Mouse (Mus musculus) gastrocnemius, postnatal 25 days (tissue): ENCODE results near the gene Pomgnt1. TPM values are rescaled to one million over a fixed set of nuclear protein-coding genes. Genes with fewer than 3 reads are reported as not detected.

Experiments used
- DNase-seq: peaks from one replicate; pipeline ENCODE4 v3.0.0; 2022
- long read RNA-seq, 2 experiments: library from polyadenylated mRNA; stranded (forward); transcript quantifications; one replicate each; pipeline ENCODE4 v2.0.0; 2021
- total RNA-seq, 2 experiments: library from RNA; stranded (reverse); gene quantifications; 1 replicate in 1 of 2; 2 replicates in 1 of 2; pipeline ENCODE4 v1.2.3; 2021

Gene Pomgnt1
- 10 to 100 TPM; 48.1 to 48.2 TPM for total RNA-seq
- long read RNA-seq, experiment 1, transcript Pomgnt1-203 (22 exons, 2,719 nt): major isoform, 80 of 103 reads
- long read RNA-seq, experiment 1, partial matches to known transcripts: 14 of 103 reads
- long read RNA-seq, experiment 1, other reads (novel, unspliced or antisense): 8 of 103 reads
- long read RNA-seq, experiment 2, transcript Pomgnt1-203 (22 exons, 2,719 nt): major isoform, 170 of 193 reads
- long read RNA-seq, experiment 2, partial matches to known transcripts: 11 of 193 reads
- long read RNA-seq, experiment 2, other reads (novel, unspliced or antisense): 11 of 193 reads

DNA sequence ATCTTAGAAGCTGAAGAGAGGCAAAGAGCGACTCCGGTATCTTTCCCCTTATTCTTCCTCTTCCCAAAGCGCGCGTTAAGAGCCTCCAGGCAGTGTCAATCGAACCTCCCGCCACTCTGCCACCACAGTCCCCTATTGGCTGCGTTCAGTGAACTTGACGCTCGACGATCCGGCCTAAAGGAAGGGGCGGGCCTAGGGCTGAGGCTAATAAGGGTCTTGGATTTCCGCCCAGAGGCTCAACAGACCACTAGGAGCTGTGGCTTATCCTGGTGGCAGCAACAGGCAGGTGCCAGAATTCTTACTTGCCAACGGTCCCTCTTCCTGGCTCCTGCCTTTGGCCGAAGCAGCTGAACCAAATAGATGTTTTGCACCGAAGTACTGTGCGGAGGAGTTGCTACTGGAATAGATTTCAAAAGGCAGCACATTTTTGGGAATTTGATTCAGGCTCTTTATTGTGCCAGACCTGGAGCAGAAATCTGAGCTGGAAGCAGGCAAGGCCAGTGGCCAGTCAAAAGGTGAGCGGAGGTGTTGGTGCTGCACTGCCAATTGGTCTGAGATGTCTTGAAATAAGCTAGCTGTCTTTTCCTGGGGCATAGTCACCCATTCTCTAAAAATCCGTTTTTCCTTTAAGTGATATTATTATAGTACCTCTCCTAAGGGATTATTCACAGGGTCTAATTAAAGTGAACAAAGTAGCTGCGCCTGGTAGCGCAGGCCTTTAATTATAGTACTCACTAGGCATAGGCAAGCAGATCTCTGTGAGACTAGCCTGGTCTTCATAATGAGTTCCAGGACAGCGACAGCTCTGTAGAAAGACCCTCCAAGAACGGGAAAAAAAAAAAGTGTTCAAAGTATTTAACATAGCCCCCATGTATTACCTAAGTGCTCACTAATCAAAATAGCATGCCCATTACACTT, at the start of gene Pomgnt1, which contains the start of gene Rad54l:
Pomgnt1 (plus strand) TSS at position 239 of the 918 bp plus-strand sequence.
Rad54l (minus strand) TSS at position 89 of the 918 bp plus-strand sequence.
- DNase-seq: peak; percentile 76

DNA sequence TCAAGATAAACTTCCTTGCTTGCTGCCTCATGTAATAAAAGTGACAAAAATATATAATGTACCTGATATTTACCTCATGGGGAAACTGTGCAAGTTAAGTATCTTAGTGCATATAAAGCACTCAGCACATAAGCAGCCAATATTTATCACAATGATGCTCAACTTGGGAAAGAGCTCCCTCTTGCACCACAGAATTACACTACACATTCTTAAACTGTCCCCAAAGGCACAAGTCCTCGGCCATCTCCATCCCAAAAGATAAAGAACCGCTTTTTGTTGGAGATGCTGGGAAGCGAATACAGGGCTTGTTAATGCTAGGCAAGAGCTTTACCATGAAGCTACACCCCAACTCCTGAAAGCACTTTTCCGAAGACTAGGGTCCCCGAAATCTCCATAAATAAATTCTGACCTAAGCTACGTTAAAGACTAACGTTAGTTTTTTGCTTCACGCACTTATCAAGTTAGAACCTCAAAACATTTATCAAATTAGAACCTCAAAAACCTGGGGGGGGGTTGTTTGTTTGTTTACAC, 49.4 kb upstream of the Pomgnt1 start:
- DNase-seq: no peak

DNA sequence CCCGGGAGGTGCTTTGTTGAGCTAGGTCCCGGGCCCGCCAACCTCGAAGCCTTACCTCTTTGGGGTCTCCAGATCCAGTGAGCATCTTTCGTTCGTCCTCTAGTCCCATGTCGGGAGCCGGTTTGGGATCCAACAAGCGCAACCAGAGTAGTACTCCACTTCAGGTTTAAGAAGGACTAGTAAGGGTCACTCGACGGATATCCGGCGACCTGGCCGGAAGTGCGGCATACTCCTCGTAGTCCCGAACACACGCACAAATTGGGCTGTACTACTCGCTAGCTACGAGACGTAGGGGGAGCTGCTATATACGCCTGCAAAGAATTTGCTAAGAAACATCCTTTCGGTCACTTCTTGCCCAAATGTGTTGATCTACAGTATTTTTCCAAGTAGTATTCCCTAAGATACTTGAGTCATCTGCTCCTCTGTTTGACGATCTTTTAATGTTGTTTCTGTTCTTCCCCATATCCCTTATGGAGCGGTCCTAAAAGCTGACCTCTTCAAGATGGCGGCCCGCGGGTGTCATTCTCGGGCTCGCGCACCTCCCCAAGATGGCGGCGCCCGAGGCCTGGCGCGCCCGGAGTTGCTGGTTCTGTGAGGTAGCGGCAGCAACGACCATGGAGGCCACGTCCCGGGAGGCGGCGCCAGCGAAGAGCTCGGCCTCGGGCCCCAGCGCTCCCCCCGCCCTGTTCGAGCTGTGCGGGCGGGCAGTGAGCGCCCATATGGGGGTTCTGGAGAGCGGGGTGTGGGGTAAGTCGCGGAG, 48.6 kb upstream of the Pomgnt1 start, which contains the start of the genes Uqcrh and Lrrc41:
Uqcrh (minus strand) TSS at position 211 of the 760 bp plus-strand sequence.
Lrrc41 (plus strand) TSS at position 409 of the 760 bp plus-strand sequence.
- peak; percentile 92 for DNase-seq

DNA sequence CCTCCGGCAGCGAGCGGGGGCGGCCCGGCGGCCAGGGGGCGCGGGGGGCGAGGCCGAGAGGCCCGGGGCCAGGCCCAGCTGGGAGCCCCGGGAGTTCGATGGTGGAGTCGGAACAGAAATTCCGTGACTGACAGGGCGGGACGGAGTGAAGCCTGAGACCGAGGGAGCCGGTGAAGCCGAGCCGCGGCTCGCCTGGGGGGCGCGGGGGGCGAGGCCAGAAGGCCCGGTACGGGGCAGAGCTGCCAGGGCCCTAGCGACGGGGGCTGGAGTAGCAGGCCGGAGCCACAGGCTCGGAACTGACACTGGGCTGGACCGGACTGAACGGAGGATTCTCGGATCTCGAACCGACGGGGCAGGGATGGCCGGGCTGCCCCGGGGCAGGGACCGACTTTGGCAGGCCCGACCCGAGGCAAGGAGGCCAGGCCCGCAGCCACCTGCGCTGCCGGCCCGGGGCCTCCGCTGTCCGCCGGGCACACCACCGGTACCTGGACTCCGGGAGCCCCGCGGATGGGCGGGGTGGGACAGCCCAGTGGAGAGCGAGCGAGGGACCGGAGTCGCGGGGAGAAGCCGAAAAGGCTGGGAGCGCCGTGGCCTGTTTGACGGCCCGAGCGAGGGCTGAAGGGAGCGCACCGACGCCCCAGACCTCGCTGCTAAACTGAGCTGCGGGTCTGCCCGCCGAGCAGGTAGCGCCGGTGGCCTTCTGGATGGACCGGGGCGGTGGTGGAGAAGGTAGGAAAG, 47.8 kb upstream of the Pomgnt1 start:
- DNase-seq: peak; percentile 76

DNA sequence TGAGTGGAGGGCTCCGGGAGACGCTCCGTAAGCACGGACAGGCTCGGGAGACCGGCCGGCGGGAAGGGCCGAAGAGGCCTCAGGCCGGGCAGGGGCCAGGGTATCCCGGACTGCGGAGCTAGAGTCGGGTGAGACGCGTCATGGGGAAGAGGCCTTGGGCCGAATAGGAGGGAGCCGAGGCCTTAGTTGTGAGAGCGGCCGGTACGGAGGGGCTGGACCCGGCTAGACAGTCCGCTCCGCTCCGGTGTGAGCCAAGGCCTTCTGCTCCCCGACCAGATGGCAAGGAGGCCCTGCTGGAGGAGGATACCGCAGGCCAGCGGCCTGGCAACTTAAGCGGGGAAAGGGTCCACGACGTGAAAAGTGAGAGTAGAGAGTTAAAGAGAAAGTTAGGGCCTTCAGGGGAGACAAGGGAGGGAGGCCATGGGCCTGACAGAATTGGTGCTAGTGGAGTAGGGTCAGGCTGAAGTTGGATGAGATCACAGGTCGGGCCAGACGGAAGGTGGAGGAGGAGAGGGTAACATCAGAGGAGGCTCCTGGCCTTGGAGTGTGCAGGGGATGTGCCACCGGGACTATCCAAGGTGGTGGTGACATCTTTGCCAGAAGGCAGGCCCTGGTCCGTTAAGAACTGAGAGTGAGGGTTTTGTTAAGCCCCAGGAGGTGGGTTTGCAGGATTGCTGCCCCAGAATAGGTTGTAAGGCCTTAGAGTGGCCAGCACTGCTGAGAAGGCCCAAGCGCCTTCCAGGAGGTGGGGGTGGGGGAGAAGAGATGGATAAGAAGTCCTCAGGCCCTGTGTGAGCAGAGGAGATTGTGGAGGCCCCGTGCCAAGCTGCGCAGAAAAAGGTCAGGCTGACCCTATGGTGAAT, 47.0 kb upstream of the Pomgnt1 start:
- DNase-seq: peak; percentile 41

DNA sequence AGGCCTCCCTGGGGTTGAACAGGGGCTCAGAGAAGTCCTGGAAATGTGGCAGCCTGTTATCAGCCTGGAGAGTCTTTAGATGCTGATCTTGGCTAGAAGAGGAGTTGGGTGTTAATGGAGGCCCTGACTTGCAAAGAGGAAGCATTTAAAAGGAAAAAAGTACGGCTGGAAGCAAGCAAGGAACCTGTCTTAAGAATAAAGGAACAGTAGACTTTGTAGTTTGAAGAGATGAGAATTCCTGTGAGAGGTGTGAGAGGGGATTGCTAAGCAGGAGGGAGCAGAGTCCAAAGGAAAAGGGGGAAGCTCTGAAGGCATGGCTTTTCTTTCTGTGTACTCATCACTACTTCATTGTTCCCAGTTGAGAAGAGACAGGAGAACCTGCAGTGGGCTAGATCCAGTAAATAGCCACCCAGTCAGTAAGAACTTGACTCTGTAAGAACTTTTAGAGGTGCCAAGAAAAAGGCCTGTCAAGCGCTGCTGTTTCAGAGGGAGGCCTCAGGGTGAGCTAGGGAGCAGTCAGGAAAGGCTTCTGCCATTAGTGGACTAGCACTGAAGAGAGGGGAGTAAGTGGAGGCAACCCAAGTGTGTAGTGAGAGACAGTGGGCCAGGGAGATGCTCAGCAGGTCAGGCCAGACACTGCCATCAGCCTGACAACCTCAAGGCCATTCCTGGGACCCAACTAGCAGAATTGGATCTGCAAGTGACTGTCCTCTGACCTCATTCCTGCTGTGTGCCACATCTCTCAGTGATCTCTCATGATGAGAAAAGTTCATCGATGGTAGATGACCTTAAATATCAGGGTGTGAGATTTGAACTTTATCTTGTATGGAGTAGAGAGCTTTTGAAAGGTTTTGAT, 46.2 kb upstream of the Pomgnt1 start:
- no peak for DNase-seq

DNA sequence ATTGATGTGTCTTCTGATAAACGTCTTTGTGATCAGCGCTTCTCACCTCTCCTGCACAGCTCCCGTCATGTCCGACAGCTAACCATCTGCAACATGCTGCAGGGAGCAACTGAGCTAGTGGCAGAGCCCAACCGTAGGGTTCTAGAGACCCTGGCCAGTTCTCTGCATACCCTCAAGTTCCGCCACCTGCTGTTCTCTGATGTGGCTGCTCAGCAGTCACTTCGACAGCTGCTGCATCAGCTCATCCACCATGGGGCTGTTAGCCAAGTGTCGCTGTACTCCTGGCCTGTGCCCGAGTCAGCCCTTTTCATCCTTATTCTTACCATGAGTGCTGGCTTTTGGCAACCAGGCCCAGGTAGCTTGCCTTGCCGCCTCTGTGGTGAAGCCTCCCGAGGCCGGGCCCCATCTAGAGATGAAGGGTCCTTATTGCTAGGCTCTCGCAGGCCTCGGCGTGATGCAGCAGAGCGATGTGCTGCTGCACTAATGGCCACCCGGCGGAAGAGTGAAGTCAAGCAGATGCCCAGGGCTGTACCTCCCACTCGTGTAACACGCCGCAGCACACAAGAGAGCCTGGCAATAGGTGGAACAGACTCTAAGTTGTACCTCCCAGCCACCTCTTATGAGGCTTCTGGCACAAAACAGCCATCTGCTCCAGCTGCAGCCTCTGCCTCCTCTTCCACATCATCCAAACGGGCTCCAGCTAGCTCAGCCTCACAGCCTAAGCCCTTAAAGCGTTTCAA, 35.0 kb upstream of the Pomgnt1 start:
- DNase-seq: peak; percentile 15

DNA sequence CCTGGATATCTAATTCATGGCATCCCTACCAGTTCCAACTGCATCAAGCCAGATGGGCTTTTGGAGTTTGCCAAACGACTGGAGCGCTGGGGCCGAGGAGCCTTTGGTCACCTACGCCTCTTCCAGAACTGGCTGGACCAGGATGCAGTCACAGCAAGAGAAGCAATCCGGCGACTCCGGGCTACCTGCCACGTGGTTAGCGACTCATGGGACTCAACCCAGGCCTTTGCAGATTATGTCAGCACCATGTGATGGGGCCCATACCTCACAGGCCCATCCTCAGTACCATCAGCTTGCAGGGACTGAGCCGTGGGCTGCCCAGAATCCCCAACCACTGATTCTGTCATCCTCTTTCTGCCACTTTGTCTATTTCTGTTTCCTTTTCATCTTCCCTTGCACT, 27.3 kb upstream of the Pomgnt1 start:
- DNase-seq: no peak

DNA sequence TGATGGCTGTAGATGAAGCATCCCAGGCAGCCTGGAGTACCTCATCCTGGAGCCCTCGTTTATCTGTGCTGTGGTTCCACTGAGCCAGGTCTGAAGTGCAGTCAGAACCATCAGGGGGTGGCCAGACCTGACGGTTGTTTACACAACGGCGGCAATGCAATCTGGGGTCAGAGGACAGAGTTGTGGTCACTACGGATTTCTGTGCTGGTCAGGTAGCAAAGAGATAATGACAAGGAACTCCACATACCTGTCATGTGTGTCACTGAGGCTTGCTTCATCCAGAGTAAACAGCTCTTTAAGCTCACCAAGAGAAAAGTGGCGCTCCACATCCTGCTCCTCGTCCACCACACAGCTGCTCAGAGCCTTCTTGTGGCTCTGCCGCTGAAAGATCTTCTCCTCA, 26.4 kb upstream of the Pomgnt1 start:
- DNase-seq: no peak

DNA sequence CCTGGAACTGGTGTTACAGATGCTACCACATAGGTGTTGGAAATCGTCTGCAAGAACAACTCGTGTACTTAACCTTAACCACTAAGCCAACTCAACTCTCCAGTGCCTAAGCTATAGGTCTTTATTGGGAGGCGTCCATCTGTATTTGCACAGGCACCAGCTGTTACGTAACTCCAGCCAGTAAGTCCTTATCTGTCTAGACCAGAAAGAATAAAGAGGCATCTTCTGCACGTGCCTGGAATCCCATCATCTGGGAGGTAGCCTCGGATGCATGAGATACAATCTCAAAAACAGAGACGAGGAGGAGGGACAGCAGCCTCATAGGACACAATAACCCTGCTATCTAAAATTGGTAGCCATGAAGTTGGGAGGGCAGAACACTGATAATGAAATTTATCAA, 22.7 kb upstream of the Pomgnt1 start:
- DNase-seq: no peak

DNA sequence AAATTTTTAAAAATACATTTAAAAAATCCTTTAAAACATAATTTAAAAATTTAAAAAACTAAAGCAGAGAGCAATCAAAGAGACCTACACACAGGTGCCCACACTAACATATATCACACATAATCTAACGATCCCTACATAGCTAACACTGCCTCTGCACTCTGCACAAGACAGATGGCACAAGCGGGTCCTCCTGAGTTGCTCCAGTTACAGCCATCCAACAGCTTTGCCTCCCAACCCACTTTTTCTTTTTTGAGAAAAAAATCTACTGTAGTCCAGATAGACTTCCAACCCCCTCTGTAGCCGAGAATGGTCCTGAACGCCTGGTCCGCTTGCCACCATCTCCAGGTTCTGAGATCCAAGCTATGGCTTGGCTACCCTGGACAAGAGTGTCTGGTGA, 18.4 kb upstream of the Pomgnt1 start:
- DNase-seq: no peak

DNA sequence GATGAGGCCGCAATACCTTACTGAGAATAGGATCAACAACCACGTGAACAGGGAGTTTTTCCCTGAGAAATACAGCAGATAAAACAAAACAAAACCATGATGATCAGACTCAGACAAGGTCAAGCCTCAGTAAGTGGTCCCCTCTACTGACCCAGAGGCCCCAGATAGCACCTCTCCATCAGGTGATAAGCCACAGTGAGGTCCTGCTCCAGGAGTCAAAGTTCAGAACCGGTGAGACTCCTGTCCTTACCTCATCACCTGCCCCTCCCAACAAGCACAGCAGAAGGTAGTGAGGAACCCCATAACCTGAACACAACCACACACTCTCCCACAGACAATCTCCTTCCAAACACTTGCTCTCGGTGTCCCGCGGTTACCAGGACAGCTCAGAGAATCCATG, 12.9 kb upstream of the Pomgnt1 start:
- DNase-seq: no peak

DNA sequence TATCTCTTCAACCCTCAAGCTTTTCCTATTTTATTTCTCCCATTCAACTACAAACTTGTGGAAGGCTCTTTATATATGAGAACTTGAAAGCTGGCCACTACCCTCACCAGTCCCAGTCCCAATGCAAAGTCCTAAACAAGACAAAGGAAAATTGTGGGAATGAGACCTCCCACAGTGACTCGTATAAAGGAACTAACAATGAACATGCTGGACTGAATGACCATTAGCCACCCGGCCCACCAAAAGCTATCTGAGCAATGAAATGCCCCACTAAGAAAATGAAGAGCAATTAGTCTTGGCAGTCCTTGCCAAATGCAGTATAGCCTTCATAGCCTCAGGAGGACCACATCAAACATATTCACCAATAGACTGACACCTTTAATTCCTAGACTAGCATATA, 12.2 kb upstream of the Pomgnt1 start:
- no peak for DNase-seq

DNA sequence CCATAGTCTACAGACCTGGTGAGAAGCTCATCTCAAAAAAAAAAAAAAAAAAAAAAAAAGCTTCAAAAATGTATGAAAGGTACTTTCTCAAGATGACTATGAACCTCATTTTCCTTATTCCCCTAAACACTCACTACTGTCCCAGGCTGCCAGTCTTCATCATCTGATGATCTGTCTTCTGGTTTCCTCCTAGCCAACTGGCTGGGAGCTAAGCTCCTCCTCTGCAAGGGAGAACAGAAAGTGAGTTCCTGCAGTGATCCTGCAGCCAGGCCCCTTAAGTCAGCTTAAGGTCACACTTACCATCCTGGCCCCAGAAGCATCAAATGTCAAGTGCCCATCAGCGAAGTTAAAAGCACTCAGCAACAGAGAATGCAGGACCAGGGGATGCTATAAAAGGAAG, 878 bp upstream of the Pomgnt1 start:
- DNase-seq: no peak

DNA sequence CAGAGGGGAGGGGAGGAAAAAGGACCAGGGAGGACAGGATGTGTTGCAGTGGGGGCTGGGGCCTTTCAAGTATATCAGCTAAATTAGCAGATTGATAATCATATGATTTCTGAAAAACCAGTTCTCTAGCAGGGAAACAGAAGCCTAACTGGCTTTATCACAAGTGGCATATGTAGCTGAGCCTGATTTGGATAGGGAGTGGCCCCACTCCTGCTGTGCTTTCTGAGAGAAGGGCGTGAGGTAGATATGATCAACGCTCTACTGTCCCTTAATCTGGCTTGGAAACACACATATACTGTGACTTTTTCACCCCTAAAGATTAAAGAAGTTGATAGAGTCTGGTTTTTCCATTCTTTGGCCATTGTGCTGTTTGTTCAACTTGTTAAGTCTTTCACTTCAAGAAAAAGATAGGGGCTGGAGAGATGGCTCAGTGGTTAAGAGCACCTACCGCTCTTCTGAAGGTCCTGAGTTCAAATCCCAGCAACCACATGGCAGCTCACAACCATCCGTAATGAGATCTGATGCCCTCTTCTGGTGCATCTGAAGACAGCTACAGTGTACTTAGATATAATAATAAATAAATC, 2.3 kb downstream of the Pomgnt1 start:
- DNase-seq: no peak

DNA sequence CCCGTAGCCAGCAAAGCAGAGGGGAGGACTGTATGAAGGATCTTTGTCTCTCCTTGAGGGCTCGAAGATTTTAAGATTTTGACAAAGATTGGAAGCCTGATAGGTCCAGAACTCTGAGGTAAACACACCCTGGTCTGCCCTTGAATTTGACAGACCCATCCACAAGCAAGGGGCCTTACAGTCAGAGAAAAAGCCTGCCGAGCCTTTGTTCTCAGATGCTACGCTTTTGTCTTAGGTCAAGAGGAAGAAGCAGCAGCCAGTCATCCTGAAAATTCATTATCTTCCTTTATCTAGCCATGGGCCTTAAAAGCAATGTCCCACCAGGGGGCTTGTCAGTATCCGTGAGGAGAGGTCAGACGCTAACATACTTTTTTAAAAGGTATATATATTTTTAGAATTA, 4.3 kb downstream of the Pomgnt1 start:
- no peak for DNase-seq

DNA sequence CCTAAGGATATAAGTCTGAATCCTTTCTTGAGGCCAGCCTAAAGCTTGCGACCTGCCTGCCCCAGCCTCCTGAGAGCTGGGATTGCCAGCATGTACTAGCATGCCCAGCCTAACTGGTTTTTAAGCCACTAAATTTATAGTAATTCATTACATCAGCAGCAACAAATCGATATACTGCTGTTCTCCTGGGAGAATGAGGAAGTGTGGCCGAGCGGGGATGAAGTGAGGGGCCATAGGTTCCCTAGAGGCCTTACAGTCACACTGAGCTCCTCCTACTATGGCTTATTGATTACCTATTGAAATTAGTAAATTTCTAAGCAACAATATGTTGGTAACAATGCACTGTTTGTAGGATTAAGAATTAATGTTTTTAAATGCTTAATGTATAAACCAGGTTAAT, 9.5 kb downstream of the Pomgnt1 start:
- no peak for DNase-seq

DNA sequence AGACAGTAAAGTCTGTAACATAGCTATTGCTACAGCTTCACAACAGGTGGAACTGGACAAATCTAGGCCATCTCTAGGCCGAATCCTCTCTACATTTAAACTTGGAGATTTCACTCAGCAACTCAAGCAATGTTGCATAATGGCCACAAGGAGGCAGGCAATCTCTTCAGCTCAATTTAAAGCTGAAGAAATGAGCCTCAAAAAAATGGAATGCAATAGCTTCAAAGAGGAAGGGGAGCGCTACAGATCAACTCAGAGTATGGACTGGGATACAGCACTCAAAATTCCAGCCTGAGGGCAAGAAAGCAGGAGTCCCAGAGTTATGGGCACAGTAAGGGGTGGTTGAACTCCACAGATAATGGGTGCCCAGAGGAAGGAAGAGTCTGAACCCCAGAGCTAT, 11.3 kb downstream of the Pomgnt1 start:
- DNase-seq: no peak
